Mouse (Mus musculus): ENCODE results near the gene C1qtnf12.

DNA sequence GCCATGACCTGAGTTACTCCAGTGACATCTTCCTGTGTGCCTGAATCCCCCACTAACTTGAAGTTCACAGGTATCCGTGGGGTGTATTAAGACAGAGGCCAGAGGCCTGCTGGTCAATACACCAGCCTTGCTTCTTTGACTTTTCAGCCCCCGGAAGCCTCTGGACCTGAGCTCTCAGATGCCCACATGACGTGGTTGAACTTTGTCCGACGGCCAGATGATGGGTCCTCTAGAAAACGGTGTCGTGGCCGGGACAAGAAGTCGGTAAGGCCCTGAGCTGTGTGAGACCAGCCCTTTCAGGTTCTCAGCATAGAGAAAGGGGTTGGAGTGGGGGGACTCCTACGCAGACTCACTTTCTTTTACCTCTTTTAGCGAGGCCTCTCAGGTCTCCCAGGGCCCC is 2.3 kb downstream of the C1qtnf12 start:
- TF ChIP-seq CTCF (IDR thresholded peaks at IDR 0.05; ENCODE audit: extremely low read depth, insufficient read length, insufficient replicate concordance, low read depth, low read length) (no peak), POLR2A (IDR thresholded peaks at IDR 0.05; ENCODE audit: low read depth, low read length) (no peak)

Data from small intestine, adult 2 months (tissue).